8 mouse cellular contexts compared by ENCODE assay signal in the genomic region with DNA sequence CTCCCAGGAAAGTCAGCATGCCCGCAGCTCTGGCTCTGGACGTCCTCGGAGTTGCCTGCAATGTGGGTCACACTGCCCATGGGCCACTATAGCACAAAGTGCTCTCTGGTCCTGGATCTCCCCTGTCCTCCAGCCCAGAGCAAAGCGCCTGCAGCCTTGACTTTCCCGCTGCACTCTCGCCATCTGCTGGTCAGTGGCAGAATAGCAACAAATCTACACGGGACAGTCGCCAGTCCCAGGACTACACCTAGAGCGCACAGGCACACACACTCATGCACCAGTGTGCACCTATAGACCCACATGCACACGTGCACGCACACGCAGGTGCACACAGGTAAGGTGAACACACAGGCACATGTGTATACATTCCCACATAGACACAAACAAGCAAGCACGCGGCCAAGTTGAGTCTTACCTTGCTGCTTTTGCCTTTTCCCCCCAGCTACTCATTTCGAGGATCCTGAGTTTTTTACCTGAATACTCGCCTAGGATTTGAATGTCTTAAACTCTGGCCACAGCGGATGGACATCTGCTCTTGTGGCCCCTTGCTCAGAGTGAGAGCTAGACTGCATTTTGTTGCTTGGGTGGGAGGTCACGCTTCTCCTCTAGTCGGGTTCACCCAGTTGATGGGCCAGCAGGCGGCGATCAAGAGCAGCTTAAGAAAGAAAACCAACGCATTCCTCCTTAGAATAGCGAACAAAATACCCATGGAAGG. TPM values are rescaled to one million over a fixed set of nuclear protein-coding genes. Genes with fewer than 3 reads are reported as not detected.
DNase-seq lines count a peak whose midpoint lies in the region; ATAC-seq and TF ChIP-seq lines count a peak whose summit lies in the region.

No protein-coding gene starts in this region.

- TF ChIP-seq CTCF in bone marrow macrophage, adult 2 months (IDR thresholded peaks at IDR 0.05; ENCODE audit: low read depth, low read length) = peak; percentile 61
- TF ChIP-seq CTCF in embryonic fibroblast, embryonic 13.5 days (IDR thresholded peaks at IDR 0.05; ENCODE audit: borderline replicate concordance, insufficient read depth, low read length) = peak; percentile 87

- no peak for ATAC-seq in heart, embryonic 13.5 days (ENCODE audit: extremely low read depth, insufficient number of reproducible peaks, low FRiP score, low TSS enrichment)
- peak; percentile 87 for ATAC-seq in kidney, embryonic 16.5 days (ENCODE audit: low FRiP score, low TSS enrichment)
- peak; percentile 58; the same call in 1 of the 2 replicates for ATAC-seq in stomach, embryonic 15.5 days (ENCODE audit: insufficient read depth, low FRiP score, low read depth)

- no peak overlapping the region for H3K9ac ChIP-seq in heart, embryonic 13.5 days
- no peak overlapping the region for H3K9ac ChIP-seq in kidney, embryonic 16.5 days (replicated peaks; ENCODE audit: low read length)
- H3K9ac ChIP-seq in stomach, embryonic 15.5 days = no peak overlapping the region

- H3K9me3 ChIP-seq in heart, embryonic 13.5 days = no peaks in the 10 kb centered on the region
- no peaks in the 10 kb centered on the region for H3K9me3 ChIP-seq in kidney, embryonic 16.5 days (ENCODE audit: low read length)
- H3K9me3 ChIP-seq in stomach, embryonic 15.5 days = no peaks in the 10 kb centered on the region

- whole genome bisulfite sequencing in heart, embryonic 13.5 days = 5% methylated on average over 23 of the region's 23 CpGs
- WGBS in kidney, embryonic 16.5 days = 8% methylated on average over 23 of the region's 23 CpGs
- WGBS in stomach, embryonic 15.5 days = 6% methylated on average over 23 of the region's 23 CpGs

- peak; percentile 56 for DNase-seq in 416B (ENCODE audit: low read depth)
- DNase-seq in liver = peak; percentile 64
- DNase-seq in naive thymus-derived CD4-positive, alpha-beta T cell, adult 2 months (ENCODE audit: low read depth) = peak; percentile 9

- H3K27ac ChIP-seq in bone marrow macrophage, adult 2 months (ENCODE audit: insufficient read depth, low read depth, low read length) = no peak overlapping the region
- no peak overlapping the region for H3K27ac ChIP-seq in embryonic fibroblast, embryonic 13.5 days (ENCODE audit: insufficient read depth, low read length)
- no peak overlapping the region for H3K27ac ChIP-seq in heart, embryonic 13.5 days (replicated peaks)
- no peak overlapping the region for H3K27ac ChIP-seq in kidney, embryonic 16.5 days (ENCODE audit: low read length)
- no peak overlapping the region for H3K27ac ChIP-seq in stomach, embryonic 15.5 days

- H3K4me1 ChIP-seq in bone marrow macrophage, adult 2 months (ENCODE audit: control insufficient read depth, insufficient read depth, low read length) = no peaks in the 10 kb centered on the region
- no peaks in the 10 kb centered on the region for H3K4me1 ChIP-seq in embryonic fibroblast, embryonic 13.5 days (ENCODE audit: control insufficient read depth, insufficient read depth, low read length)
- peaks cover 3% of the 10 kb centered on the region; the same call in 1 of the 2 replicates for H3K4me1 ChIP-seq in heart, embryonic 13.5 days
- no peaks in the 10 kb centered on the region for H3K4me1 ChIP-seq in kidney, embryonic 16.5 days (ENCODE audit: insufficient read depth, low read length)
- H3K4me1 ChIP-seq in stomach, embryonic 15.5 days = no peaks in the 10 kb centered on the region

- H3K4me2 ChIP-seq in heart, embryonic 13.5 days = peak overlapping the region; percentile 46
- no peak overlapping the region; the same call in 1 of the 2 replicates for H3K4me2 ChIP-seq in kidney, embryonic 16.5 days (replicated peaks; ENCODE audit: low read depth, low read length)
- no peak overlapping the region for H3K4me2 ChIP-seq in stomach, embryonic 15.5 days

- no peak for TF ChIP-seq POLR2A in bone marrow macrophage, adult 2 months (IDR thresholded peaks at IDR 0.05; ENCODE audit: borderline replicate concordance, low read depth, low read length)
- TF ChIP-seq POLR2A in embryonic fibroblast, embryonic 13.5 days (IDR thresholded peaks at IDR 0.05; ENCODE audit: low read depth, low read length) = no peak

- peaks cover 25% of the 10 kb centered on the region for H3K27me3 ChIP-seq in heart, embryonic 13.5 days (replicated peaks)
- H3K27me3 ChIP-seq in kidney, embryonic 16.5 days (ENCODE audit: insufficient read depth, low read length) = no peaks in the 10 kb centered on the region; the same call in 1 of the 2 replicates
- H3K27me3 ChIP-seq in stomach, embryonic 15.5 days (replicated peaks) = no peaks in the 10 kb centered on the region

- H3K4me3 ChIP-seq in bone marrow macrophage, adult 2 months (ENCODE audit: insufficient read depth, low read length) = no peak overlapping the region
- no peak overlapping the region for H3K4me3 ChIP-seq in embryonic fibroblast, embryonic 13.5 days (ENCODE audit: insufficient read depth, low read length)
- H3K4me3 ChIP-seq in heart, embryonic 13.5 days = no peak overlapping the region
- H3K4me3 ChIP-seq in kidney, embryonic 16.5 days (ENCODE audit: low read length) = no peak overlapping the region
- H3K4me3 ChIP-seq in stomach, embryonic 15.5 days (replicated peaks) = no peak overlapping the region

- H3K36me3 ChIP-seq in heart, embryonic 13.5 days = no peaks in the 10 kb centered on the region
- no peaks in the 10 kb centered on the region for H3K36me3 ChIP-seq in kidney, embryonic 16.5 days (ENCODE audit: insufficient read depth, low read length)
- H3K36me3 ChIP-seq in stomach, embryonic 15.5 days = no peaks in the 10 kb centered on the region

RNA-seq across cellular contexts. Expression of a gene that starts 26.9 kb away (rescaled TPM):
- not detected in 2 replicates for polyA plus RNA-seq in bone marrow macrophage, adult 2 months (2012; ENCODE audit: insufficient read depth, insufficient read length, missing spikeins)
- not detected in 2 replicates for polyA plus RNA-seq in embryonic fibroblast, embryonic 13.5 days (2011; ENCODE audit: insufficient read length, low read depth, missing spikeins)
- polyA plus RNA-seq in heart, embryonic 13.5 days (2015; fragmentation: Nextera tagmentation; extraction: Ambion mirVana) = not detected in 2 replicates
- polyA plus RNA-seq in kidney, embryonic 16.5 days (2015; fragmentation: Nextera tagmentation; extraction: Ambion mirVana) = not detected in 2 replicates
- not detected in 2 replicates for polyA plus RNA-seq in stomach, embryonic 15.5 days (2015; fragmentation: Nextera tagmentation; extraction: Ambion mirVana)

Comparison
In these comparisons a context has a peak if more than half of its experiments do, and no peak if none do; other contexts are left out.
1. DNase-seq: peak in every context shown above with its lines; median percentile 64 in liver; 56 in 416B; 9 in naive thymus-derived CD4-positive, alpha-beta T cell, adult 2 months.